Mouse (Mus musculus) lung, postnatal 0 days (tissue): ENCODE results near the gene Nol3.
A peak's percentile ranks its signal among the peaks of the same experiment; 100 is the strongest.

Source experiments
- CTCF ChIP-seq: IDR thresholded peaks from 2 replicates; pipeline ENCODE4 v1.5.1; 2016; ENCODE audit warnings: antibody characterized with exemption, mild to moderate bottlenecking
- EP300 ChIP-seq: IDR thresholded peaks from 2 replicates; pipeline ENCODE4 v1.6.1; 2016; ENCODE audit warnings: antibody characterized with exemption, mild to moderate bottlenecking, control low read depth

- TF ChIP-seq CTCF (no peak), EP300 (0 out of 2 replicates have a peak, but pooled peaks have one; percentile 30)
Measured at GRCm38 (mm10) chr8:105269075-105269458, 6.9 kb upstream of the Nol3 start.
